Mouse (Mus musculus): ENCODE measurements around the gene Pik3c2b. TPM values are rescaled to one million over a fixed set of nuclear protein-coding genes. Genes with fewer than 3 reads are reported as not detected.

Pik3c2b gene
- polyA plus RNA-seq, 1 experiment: 31.2 TPM

DNA sequence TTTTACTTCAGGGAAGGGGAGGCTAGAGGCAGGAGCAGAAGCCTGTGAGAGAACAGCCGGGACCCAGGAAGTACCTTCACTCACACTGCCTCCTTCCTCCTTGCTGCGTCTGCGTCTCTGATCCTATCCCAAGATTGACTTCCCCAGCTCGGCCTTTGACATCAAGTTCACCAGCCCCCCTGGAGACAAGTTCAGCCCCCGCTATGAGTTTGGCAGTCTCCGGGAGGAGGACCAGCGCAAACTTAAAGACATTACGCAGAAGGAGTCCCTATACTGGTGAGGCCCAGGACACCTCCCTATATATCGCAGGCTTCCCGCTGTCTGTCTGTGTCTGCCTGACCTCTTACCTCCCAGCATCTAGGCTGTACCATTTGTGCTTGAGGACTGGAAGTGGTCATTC, 41.3 kb downstream of the Pik3c2b start:
- TF ChIP-seq POLR2A (IDR thresholded peaks at IDR 0.05; ENCODE audit: borderline replicate concordance, extremely low read depth, insufficient read depth, insufficient read length, poor library complexity, severe bottlenecking) (no peak), CTCF (IDR thresholded peaks at IDR 0.05; ENCODE audit: borderline replicate concordance, extremely low read depth, insufficient read depth, insufficient read length) (no peak)
- no peak for DNase-seq (ENCODE audit: low read depth)

DNA sequence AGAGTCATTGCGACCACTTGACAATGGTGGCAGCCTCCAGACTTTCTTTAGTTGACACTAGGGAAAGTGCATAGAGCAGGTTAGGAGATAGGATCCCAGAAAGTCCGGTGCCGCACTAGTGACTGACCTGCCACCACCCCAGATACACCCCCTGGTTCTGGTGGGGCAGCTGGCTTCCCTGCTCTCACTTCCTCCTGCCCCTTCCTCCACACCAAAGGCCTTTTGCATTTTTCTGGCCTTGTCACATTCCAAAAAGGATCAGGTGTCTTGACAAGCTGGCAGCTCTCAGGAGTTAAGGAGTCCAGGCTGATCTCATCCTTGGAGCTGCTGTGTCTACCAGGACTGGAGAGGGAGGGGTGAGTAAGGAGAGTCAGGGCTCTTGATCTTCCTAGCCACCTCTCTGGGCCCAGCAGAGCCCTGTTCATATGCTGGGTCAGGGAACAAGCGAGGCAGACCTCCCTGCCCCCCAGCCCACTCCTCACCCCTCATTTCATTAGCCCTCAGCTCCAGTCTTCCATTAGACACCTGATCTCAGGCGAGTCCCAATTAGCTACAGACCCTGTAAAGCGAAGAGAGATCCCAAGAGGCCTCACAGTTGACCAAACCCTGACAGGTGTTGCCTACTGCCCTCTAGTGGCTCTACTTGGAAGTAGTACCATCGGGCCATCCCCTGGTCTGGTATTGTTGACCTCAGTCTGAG, 41.9 kb downstream of the Pik3c2b start:
- TF ChIP-seq CTCF (IDR thresholded peaks at IDR 0.05; ENCODE audit: borderline replicate concordance, extremely low read depth, insufficient read depth, insufficient read length) (peak; percentile 85), POLR2A (IDR thresholded peaks at IDR 0.05; ENCODE audit: borderline replicate concordance, extremely low read depth, insufficient read depth, insufficient read length, poor library complexity, severe bottlenecking) (no peak)
- peak; percentile 85 for DNase-seq (ENCODE audit: low read depth)

DNA sequence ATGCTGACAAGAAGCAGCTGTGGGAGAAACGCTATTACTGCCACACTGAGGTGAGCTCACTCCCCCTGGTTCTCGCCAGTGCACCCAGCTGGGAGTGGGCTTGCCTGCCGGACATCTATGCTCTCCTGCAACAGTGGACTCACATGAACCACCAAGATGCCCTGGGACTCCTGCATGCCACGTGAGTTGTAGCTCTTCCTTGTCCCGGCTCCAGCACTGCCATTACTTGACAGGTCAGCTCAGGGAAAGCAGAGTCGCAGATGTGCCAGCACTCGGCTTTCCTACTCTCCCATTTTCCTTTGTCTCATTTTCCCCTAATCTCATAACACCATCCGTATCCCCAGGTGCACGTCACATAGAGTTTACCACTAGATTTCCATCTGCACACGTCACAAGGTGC, 42.7 kb downstream of the Pik3c2b start:
- TF ChIP-seq POLR2A (IDR thresholded peaks at IDR 0.05; ENCODE audit: borderline replicate concordance, extremely low read depth, insufficient read depth, insufficient read length, poor library complexity, severe bottlenecking) (no peak), CTCF (IDR thresholded peaks at IDR 0.05; ENCODE audit: borderline replicate concordance, extremely low read depth, insufficient read depth, insufficient read length) (no peak)
- DNase-seq (ENCODE audit: low read depth): no peak

DNA sequence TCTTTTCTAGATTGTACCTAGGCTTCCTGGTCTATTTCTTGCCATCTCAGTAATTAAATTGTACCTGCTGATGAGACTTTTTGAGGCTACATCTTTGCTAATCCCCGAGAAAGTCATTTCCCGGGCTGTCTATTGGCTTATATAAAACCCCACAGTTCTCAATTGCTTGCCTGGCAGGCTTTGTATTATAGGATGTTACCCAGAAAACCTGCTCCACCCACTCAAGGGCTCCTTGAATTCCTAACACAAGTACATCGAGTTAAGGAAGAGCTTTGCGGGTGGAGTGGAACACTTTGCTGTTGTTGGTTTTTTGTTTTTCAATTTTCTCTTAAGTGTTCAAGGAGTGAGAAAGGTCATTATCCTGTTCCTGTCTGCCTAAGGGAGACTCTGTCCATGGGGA, 43.9 kb downstream of the Pik3c2b start:
- TF ChIP-seq CTCF (IDR thresholded peaks at IDR 0.05; ENCODE audit: borderline replicate concordance, extremely low read depth, insufficient read depth, insufficient read length) (no peak), POLR2A (IDR thresholded peaks at IDR 0.05; ENCODE audit: borderline replicate concordance, extremely low read depth, insufficient read depth, insufficient read length, poor library complexity, severe bottlenecking) (no peak)

DNA sequence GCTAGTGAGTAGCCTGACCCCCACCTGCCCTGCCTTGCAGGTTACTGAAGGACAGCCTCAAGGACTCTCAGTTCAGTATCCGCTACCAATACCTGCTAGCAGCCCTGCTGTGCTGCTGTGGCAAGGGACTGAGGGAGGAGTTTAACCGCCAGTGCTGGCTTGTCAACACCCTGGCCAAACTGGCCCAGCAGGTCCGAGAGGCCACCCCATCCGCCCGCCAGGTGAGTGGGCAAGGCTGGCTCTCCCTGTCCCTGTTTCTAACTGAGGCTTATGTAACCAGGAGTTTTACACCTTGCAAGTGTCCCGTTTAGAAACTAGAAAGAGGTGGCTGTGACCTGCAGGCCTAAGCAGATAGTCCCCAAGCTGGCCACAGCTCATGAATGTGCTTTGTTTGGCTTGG, 45.2 kb downstream of the Pik3c2b start:
- DNase-seq (ENCODE audit: low read depth): no peak
- TF ChIP-seq CTCF (IDR thresholded peaks at IDR 0.05; ENCODE audit: borderline replicate concordance, extremely low read depth, insufficient read depth, insufficient read length): no peak
- no peak for TF ChIP-seq POLR2A (IDR thresholded peaks at IDR 0.05; ENCODE audit: borderline replicate concordance, extremely low read depth, insufficient read depth, insufficient read length, poor library complexity, severe bottlenecking)

More for the DNA sequence above, 43.9 kb downstream of the Pik3c2b start:
- no peak for DNase-seq (ENCODE audit: low read depth)

DNA sequence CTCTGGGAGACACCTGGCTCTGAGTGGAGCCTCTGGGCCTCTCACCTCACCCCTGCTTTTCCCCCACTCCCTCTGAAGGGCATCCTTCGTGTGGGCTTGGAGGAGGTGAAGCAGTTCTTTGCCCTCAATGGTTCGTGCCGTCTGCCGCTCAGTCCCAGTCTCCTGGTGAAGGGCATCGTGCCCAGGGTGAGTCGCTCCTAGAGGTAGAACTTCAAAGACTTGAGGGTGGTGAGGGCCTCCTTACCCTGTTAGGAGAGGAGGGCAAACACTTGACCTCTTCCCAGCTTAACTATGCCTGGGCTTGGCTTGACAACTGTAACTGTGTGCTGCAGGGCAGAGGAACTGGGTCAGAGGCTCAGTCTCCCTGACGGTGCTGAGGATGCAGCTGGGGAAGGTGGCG, 46.0 kb downstream of the Pik3c2b start:
- TF ChIP-seq CTCF (IDR thresholded peaks at IDR 0.05; ENCODE audit: borderline replicate concordance, extremely low read depth, insufficient read depth, insufficient read length) (no peak), POLR2A (IDR thresholded peaks at IDR 0.05; ENCODE audit: borderline replicate concordance, extremely low read depth, insufficient read depth, insufficient read length, poor library complexity, severe bottlenecking) (no peak)

DNA sequence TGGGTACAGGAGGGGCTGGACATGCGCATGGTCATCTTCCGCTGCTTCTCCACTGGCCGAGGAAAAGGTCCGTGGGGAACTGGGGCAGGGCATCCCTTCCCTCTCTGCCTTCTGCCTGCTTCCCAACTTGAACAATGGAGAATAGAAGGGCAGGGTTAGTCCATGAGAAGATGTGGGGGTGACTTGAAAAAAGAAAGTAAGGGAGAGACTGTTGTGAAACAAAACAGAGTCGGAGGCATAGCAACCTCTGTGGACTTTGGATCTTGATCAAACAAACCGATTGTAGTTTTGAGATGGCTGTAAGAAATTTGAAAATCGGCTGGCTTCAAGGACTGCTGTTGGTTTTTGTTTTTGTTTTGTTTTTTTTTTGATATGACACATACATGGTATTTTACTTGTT, 48.3 kb downstream of the Pik3c2b start:
- TF ChIP-seq CTCF (IDR thresholded peaks at IDR 0.05; ENCODE audit: borderline replicate concordance, extremely low read depth, insufficient read depth, insufficient read length): no peak
- no peak for DNase-seq (ENCODE audit: low read depth)

More for the DNA sequence above, 46.0 kb downstream of the Pik3c2b start:
- DNase-seq (ENCODE audit: low read depth): no peak

DNA sequence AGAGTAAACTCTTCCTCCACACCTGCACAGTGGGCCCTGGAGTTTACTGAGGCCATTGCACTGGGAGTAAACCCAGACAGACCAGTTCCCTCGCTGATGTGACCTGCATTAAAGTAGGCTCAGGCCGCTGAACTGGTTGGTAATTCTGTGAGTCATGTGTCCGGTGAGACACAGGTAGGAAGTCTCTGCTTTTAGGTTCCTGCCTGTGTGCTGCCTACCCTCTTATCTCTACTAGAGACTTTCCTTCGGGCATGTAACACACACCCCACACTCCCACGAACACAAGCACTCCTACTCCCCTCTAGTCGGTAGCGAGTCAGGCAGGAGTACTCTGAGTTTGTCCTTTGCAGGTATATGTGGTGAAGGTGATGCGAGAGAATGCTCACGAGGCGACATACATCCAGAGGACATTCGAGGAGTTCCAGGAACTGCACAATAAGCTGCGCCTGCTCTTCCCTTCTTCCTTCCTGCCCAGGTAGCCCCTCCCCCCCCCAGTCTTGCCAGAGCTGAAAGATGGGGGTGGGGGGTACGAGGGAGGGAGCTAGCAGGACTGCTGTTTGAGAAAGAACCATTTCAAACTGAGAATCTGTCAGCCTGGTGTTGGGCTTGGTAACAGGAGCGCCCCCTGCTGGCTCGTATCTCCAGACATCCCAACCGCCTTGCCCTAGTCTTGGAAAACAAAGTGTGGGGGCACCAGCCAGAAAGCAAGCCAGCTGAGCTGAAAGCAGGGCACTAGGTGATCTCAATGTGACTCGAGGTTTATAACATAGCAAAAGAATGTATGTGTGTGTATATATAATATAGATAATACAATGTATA, 55.7 kb downstream of the Pik3c2b start:
- peak; percentile 88 for DNase-seq (ENCODE audit: low read depth)
- TF ChIP-seq POLR2A (IDR thresholded peaks at IDR 0.05; ENCODE audit: borderline replicate concordance, extremely low read depth, insufficient read depth, insufficient read length, poor library complexity, severe bottlenecking): no peak
- TF ChIP-seq CTCF (IDR thresholded peaks at IDR 0.05; ENCODE audit: borderline replicate concordance, extremely low read depth, insufficient read depth, insufficient read length): peak; percentile 94

DNA sequence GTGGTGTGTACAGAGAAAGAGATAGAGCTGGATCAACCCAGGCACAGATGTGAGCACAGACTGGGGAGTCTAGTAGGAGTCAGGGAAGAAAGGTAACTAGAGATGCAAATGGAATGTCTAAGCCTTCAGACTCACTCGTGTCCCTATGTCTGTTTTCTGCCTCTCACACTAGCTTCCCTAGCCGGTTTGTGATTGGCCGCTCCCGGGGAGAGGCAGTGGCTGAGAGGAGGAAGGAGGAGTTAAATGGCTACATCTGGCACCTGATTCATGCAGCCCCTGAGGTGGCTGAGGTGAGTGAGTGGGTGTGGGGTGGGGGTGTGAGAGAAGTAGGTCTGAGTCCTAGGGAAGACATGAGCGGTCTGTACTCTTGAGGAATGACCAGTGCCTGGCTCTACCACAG, 56.6 kb downstream of the Pik3c2b start:
- no peak for TF ChIP-seq POLR2A (IDR thresholded peaks at IDR 0.05; ENCODE audit: borderline replicate concordance, extremely low read depth, insufficient read depth, insufficient read length, poor library complexity, severe bottlenecking)
- TF ChIP-seq CTCF (IDR thresholded peaks at IDR 0.05; ENCODE audit: borderline replicate concordance, extremely low read depth, insufficient read depth, insufficient read length): no peak
- DNase-seq (ENCODE audit: low read depth): no peak

DNA sequence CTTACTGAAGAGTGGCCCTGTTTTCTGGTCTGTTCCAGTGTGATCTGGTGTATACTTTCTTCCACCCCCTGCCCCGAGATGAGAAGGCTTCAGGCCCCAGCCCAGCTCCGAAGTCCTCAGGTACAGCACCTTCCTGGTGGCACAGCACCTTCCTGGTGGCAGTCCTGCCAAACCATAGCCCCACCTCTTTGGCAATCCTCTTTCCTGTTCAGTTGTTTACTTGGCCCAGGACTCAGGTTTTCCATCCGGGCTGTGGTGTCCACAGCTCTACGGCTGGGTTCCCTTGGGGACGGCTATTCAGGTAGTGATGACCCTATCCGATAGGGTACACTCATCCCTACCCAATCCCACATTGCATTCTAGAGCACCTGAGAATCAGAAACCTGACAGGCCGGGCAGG, 57.8 kb downstream of the Pik3c2b start:
- no peak for DNase-seq (ENCODE audit: low read depth)

DNA sequence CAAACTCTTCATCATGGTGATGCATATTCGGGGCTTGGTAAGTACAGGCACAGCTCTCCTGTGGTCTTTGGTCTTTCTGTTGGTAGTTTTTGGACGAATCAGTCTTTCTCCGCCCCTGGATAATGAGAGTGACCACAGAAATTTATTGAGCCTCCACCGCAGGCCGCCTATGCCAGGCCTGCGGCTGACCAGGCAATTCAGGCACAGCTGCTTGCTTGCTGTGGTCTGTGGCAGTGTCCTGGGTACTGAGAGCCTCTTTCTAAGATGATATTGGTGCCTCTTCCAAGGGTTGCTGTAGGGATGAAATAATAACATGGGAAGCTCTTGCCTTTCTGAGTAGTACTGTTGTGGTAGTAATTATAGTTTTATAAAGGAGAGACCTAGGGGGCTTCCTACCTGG, 58.4 kb downstream of the Pik3c2b start:
- DNase-seq (ENCODE audit: low read depth): no peak

More for the DNA sequence above, 57.8 kb downstream of the Pik3c2b start:
- TF ChIP-seq POLR2A (IDR thresholded peaks at IDR 0.05; ENCODE audit: borderline replicate concordance, extremely low read depth, insufficient read depth, insufficient read length, poor library complexity, severe bottlenecking) (no peak), CTCF (IDR thresholded peaks at IDR 0.05; ENCODE audit: borderline replicate concordance, extremely low read depth, insufficient read depth, insufficient read length) (no peak)

DNA sequence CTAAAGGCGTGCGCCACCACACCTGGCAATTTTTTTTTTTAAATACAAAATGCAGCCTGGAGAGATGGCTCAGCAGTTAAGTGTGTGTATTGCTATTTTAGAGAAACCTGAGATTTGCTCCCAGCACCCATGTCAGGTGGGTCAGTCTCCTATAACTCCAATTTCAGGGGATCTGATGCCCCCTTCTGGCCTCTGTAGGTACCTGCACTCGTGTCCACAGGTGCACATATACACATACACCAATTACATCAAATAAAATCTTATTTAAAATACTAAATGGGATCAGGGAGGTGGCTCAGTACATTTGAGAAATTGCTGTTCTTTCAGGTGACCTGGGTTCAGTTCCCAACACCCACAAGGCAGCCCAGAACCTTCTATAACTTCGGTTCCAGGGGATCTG, 70.6 kb downstream of the Pik3c2b start:
- DNase-seq (ENCODE audit: low read depth): no peak
- TF ChIP-seq CTCF (IDR thresholded peaks at IDR 0.05; ENCODE audit: borderline replicate concordance, extremely low read depth, insufficient read depth, insufficient read length) (no peak), POLR2A (IDR thresholded peaks at IDR 0.05; ENCODE audit: borderline replicate concordance, extremely low read depth, insufficient read depth, insufficient read length, poor library complexity, severe bottlenecking) (no peak)

More for the DNA sequence above, 58.4 kb downstream of the Pik3c2b start:
- no peak for TF ChIP-seq POLR2A (IDR thresholded peaks at IDR 0.05; ENCODE audit: borderline replicate concordance, extremely low read depth, insufficient read depth, insufficient read length, poor library complexity, severe bottlenecking)
- no peak for TF ChIP-seq CTCF (IDR thresholded peaks at IDR 0.05; ENCODE audit: borderline replicate concordance, extremely low read depth, insufficient read depth, insufficient read length)
